Mouse (Mus musculus) layer of hippocampus, adult 18-20 months (tissue): ENCODE results near the gene Atxn7l3b. TPM values are rescaled to one million over a fixed set of nuclear protein-coding genes. Genes with fewer than 3 reads are reported as not detected.

ENCODE experiments used
- DNase-seq, 2 experiments: peaks; one replicate each; pipeline ENCODE4 v3.0.0; 2022; ENCODE audit warnings: low spot score in 2 of 2
- total RNA-seq, 2 experiments: library from RNA; stranded (reverse); gene quantifications; 2 replicates each; pipeline ENCODE4 v1.2.3; 2021

The Atxn7l3b gene
- total RNA-seq, 2 experiments from 2014 or later, result 161 to 164 TPM

DNA sequence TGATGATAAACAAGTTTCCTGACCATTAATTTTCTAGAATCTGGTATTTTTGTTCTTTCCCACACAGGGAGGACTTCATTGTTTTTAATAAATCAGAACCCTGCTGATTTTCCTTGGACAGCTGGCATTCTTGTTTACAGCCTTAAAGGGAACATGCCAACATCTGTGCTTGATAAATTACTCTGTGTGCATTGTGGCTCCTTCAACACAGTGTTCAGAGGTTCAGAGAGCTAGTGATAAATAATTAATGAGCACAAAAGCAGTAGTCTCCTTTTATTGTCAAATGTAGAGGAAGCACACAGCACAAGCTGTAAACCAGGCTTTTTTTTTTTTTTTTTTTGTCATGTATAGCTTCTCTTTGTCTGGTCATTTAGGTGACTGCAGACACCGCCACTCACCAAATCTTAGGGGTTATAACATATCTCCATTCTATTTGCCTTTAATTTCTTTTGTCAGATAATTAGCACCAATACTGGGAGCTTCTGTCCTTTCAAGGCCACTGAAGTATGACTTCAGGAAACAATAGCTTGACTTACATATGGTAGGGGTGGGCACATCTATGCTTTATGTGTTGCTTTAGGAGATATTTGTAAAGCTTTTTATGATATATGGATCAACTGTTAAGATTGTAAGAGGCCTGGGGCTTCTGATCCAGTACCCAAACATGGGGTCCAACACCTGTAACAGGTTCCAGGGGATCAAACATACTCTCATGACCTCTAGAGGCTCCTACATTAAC, 52.0 kb downstream of the Atxn7l3b start:
- DNase-seq, result no peak
